Mouse (Mus musculus): Measurements from ENCODE around the gene Slc9a8. TPM values are rescaled to one million over a fixed set of nuclear protein-coding genes. Genes with fewer than 3 reads are reported as not detected.

The Slc9a8 gene
- polyA plus RNA-seq, 1 experiment = 19.0 TPM

DNA sequence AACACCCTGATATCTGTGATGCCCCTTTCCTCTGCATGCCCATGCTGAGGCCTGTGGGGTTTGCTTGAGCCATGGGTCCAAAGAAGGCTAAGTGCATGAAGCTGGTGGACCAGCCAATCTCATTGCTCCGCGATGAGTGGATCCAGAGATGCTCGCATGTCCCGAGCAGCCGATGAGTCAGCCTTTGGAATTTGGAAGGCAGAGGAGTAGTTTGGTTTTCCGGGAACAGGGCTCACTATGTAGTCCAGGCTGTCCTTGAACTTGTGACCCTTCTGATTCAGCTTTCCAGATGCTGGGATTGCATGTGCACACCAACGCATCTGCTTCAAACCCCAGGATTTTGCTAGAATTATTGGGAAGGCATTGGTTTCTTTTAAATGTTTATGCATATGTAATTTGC, 21.9 kb upstream of the Slc9a8 start:
- TF ChIP-seq CTCF (IDR thresholded peaks at IDR 0.05; ENCODE audit: control insufficient read depth, insufficient read depth, insufficient read length) (no peak), CEBPB (IDR thresholded peaks at IDR 0.05; ENCODE audit: low read depth) (no peak), MAX (IDR thresholded peaks at IDR 0.05) (no peak), MYOG (IDR thresholded peaks at IDR 0.05; ENCODE audit: control insufficient read depth, extremely low read depth, insufficient read length) (no peak), MYOD1 (IDR thresholded peaks at IDR 0.05; ENCODE audit: control insufficient read depth, insufficient read length, low read depth) (no peak), FOSL1 (IDR thresholded peaks at IDR 0.05; ENCODE audit: insufficient read depth, low read length, poor library complexity, severe bottlenecking) (no peak), USF1 (IDR thresholded peaks at IDR 0.05; ENCODE audit: low read depth) (no peak)
- Histone ChIP-seq H3K36me3 (ENCODE audit: control insufficient read depth, insufficient read depth) (no peaks in the 10 kb centered on the region), H3K79me2 (ENCODE audit: control insufficient read depth, insufficient read depth) (no peaks in the 10 kb centered on the region), H3K4me3 (ENCODE audit: insufficient read depth, poor library complexity, severe bottlenecking) (no peak overlapping the region), H3K27me3 (ENCODE audit: control insufficient read depth, insufficient read depth, insufficient read length) (no peaks in the 10 kb centered on the region), H3ac (ENCODE audit: control insufficient read depth, insufficient read length, low read depth) (no peak overlapping the region), H3K79me3 (ENCODE audit: low read depth) (no peaks in the 10 kb centered on the region)

DNA sequence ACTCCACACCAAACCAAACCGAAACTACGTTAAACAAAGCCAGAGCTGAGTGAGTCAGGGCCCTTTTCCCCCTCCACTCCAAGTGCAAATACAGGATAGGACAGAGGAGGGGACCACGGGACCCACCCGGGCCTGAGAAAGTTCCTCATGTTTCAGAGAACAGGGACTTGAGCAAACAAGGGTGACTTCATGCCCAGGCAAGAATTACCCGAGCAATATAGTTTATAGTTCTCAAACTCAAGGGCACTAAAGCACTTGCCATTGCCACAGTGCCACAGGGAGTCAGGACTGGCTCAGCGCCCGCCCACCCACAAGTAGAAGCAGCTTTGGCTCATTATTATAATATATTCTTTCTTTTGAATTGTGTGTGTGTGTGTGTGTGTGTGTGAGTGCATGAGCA, 18.4 kb upstream of the Slc9a8 start:
- H3ac ChIP-seq (ENCODE audit: control insufficient read depth, insufficient read length, low read depth) = no peak overlapping the region
- no peaks in the 10 kb centered on the region for H3K27me3 ChIP-seq (ENCODE audit: control insufficient read depth, insufficient read depth, insufficient read length)
- no peak for TF ChIP-seq MYOD1 (IDR thresholded peaks at IDR 0.05; ENCODE audit: control insufficient read depth, insufficient read length, low read depth)
- TF ChIP-seq MAX (IDR thresholded peaks at IDR 0.05) = no peak
- no peak for TF ChIP-seq MYOG (IDR thresholded peaks at IDR 0.05; ENCODE audit: control insufficient read depth, extremely low read depth, insufficient read length)
- TF ChIP-seq CTCF (IDR thresholded peaks at IDR 0.05; ENCODE audit: control insufficient read depth, insufficient read depth, insufficient read length) = no peak
- no peak for TF ChIP-seq USF1 (IDR thresholded peaks at IDR 0.05; ENCODE audit: low read depth)
- no peak for TF ChIP-seq CEBPB (IDR thresholded peaks at IDR 0.05; ENCODE audit: low read depth)
- TF ChIP-seq FOSL1 (IDR thresholded peaks at IDR 0.05; ENCODE audit: insufficient read depth, low read length, poor library complexity, severe bottlenecking) = no peak
- H3K36me3 ChIP-seq (ENCODE audit: control insufficient read depth, insufficient read depth) = no peaks in the 10 kb centered on the region
- no peak overlapping the region for H3K4me3 ChIP-seq (ENCODE audit: insufficient read depth, poor library complexity, severe bottlenecking)
- H3K79me2 ChIP-seq (ENCODE audit: control insufficient read depth, insufficient read depth) = no peaks in the 10 kb centered on the region
- no peaks in the 10 kb centered on the region for H3K79me3 ChIP-seq (ENCODE audit: low read depth)

DNA sequence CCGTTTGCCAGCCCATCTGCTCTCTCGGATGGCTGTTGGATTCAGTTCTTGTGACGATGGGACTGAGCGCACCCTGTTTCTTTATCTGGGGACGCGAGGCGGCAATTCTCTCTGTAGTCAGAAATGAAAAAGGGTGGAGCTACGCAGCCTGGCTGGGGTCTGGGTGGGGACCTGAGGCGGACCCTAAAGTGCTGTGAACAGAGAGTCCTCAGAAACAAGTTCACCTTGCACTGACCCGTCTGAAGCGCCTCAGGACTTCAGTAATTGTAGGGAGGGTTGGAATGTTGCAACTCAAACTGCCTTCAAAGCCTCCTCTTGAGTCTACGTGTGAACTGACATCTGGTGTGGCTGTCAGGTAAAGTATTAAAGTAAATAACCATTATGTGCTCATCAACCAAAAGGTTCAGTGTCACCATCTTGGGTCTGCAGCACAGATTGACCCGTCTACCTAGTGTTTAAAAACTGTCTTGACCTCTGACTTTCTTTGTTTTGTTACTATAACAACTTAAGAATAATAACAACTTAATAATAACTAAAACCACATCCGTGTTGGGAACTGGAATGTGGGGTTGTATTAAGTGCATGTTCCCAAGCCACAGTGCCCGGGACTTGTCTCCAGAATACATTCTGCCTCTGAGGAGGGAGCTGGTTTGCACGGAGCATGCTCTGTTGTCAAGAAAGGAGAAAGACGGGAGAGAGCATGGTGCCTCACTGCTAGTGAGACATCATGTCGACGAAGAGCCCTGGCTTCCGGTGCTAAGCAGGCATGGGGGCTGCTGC, 16.2 kb upstream of the Slc9a8 start:
- no peaks in the 10 kb centered on the region for H3K79me3 ChIP-seq (ENCODE audit: low read depth)
- no peaks in the 10 kb centered on the region for H3K79me2 ChIP-seq (ENCODE audit: control insufficient read depth, insufficient read depth)
- no peak overlapping the region for H3K4me3 ChIP-seq (ENCODE audit: insufficient read depth, poor library complexity, severe bottlenecking)
- H3K36me3 ChIP-seq (ENCODE audit: control insufficient read depth, insufficient read depth) = no peaks in the 10 kb centered on the region
- H3ac ChIP-seq (ENCODE audit: control insufficient read depth, insufficient read length, low read depth) = no peak overlapping the region
- H3K27me3 ChIP-seq (ENCODE audit: control insufficient read depth, insufficient read depth, insufficient read length) = no peaks in the 10 kb centered on the region
- no peak for TF ChIP-seq MYOG (IDR thresholded peaks at IDR 0.05; ENCODE audit: control insufficient read depth, extremely low read depth, insufficient read length)
- TF ChIP-seq CTCF (IDR thresholded peaks at IDR 0.05; ENCODE audit: control insufficient read depth, insufficient read depth, insufficient read length) = no peak
- no peak for TF ChIP-seq FOSL1 (IDR thresholded peaks at IDR 0.05; ENCODE audit: insufficient read depth, low read length, poor library complexity, severe bottlenecking)
- TF ChIP-seq USF1 (IDR thresholded peaks at IDR 0.05; ENCODE audit: low read depth) = no peak
- no peak for TF ChIP-seq MYOD1 (IDR thresholded peaks at IDR 0.05; ENCODE audit: control insufficient read depth, insufficient read length, low read depth)
- TF ChIP-seq CEBPB (IDR thresholded peaks at IDR 0.05; ENCODE audit: low read depth) = no peak
- TF ChIP-seq MAX (IDR thresholded peaks at IDR 0.05) = no peak

DNA sequence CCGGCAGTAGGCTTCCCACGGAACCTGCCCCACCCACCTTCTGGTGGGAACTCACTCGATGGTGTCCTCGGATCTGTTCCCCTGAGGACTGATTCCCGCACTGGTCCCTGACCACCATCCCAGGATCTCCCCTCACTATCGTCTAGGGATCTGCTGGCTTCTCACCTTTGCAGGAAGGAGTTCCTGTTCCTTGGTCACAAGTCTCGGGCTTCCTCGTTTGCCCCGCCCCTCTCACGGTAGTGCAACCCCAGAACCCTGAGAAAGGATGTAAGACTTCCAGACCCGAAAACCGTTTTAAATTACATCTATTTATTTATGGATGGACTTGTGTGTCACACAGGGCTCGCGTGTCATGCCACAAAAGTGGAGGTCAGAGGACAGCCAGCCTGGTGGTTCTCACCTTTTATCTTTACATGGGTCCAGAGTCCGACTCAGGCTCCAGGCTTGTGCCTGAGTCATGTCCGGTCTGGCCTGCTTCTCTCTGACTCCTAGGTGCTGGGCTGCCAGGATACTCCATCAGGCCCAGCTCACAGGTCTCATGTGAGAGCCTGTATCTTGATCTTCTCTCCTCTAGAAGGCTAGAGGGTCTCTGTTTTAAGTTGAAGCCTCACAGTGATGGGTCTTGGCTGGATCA, 14.1 kb upstream of the Slc9a8 start:
- no peaks in the 10 kb centered on the region for H3K36me3 ChIP-seq (ENCODE audit: control insufficient read depth, insufficient read depth)
- no peaks in the 10 kb centered on the region for H3K27me3 ChIP-seq (ENCODE audit: control insufficient read depth, insufficient read depth, insufficient read length)
- no peaks in the 10 kb centered on the region for H3K79me2 ChIP-seq (ENCODE audit: control insufficient read depth, insufficient read depth)
- no peak overlapping the region for H3K4me3 ChIP-seq (ENCODE audit: insufficient read depth, poor library complexity, severe bottlenecking)
- H3K79me3 ChIP-seq (ENCODE audit: low read depth) = no peaks in the 10 kb centered on the region
- no peak overlapping the region for H3ac ChIP-seq (ENCODE audit: control insufficient read depth, insufficient read length, low read depth)
- TF ChIP-seq USF1 (IDR thresholded peaks at IDR 0.05; ENCODE audit: low read depth) = no peak
- no peak for TF ChIP-seq MAX (IDR thresholded peaks at IDR 0.05)
- no peak for TF ChIP-seq CEBPB (IDR thresholded peaks at IDR 0.05; ENCODE audit: low read depth)
- no peak for TF ChIP-seq MYOG (IDR thresholded peaks at IDR 0.05; ENCODE audit: control insufficient read depth, extremely low read depth, insufficient read length)
- no peak for TF ChIP-seq FOSL1 (IDR thresholded peaks at IDR 0.05; ENCODE audit: insufficient read depth, low read length, poor library complexity, severe bottlenecking)
- no peak for TF ChIP-seq MYOD1 (IDR thresholded peaks at IDR 0.05; ENCODE audit: control insufficient read depth, insufficient read length, low read depth)
- no peak for TF ChIP-seq CTCF (IDR thresholded peaks at IDR 0.05; ENCODE audit: control insufficient read depth, insufficient read depth, insufficient read length)

DNA sequence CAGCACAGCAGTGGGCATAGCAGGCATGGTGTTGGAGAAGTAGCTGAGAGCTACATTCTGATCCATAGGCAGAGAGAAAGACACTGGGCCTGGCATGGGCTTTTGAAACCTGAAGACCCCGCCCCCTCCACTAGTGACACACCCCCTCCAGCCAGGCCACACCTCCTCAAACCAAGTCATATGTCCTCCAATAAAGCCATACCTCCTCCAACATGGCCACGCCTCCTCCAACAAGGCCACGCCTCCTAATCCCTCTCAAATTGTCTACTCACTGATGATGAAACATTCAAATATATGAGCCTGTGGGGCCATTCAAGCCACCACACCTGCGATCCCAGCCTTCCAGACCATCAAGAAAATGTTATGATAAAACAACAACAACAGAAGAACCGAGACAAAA, 7.1 kb upstream of the Slc9a8 start:
- Histone ChIP-seq H3K27me3 (ENCODE audit: control insufficient read depth, insufficient read depth, insufficient read length) (no peaks in the 10 kb centered on the region), H3K79me2 (ENCODE audit: control insufficient read depth, insufficient read depth) (no peaks in the 10 kb centered on the region), H3K36me3 (ENCODE audit: control insufficient read depth, insufficient read depth) (no peaks in the 10 kb centered on the region), H3K79me3 (ENCODE audit: low read depth) (no peaks in the 10 kb centered on the region), H3ac (ENCODE audit: control insufficient read depth, insufficient read length, low read depth) (no peak overlapping the region), H3K4me3 (ENCODE audit: insufficient read depth, poor library complexity, severe bottlenecking) (no peak overlapping the region)
- TF ChIP-seq USF1 (IDR thresholded peaks at IDR 0.05; ENCODE audit: low read depth) = no peak
- TF ChIP-seq MYOD1 (IDR thresholded peaks at IDR 0.05; ENCODE audit: control insufficient read depth, insufficient read length, low read depth) = no peak
- no peak for TF ChIP-seq CTCF (IDR thresholded peaks at IDR 0.05; ENCODE audit: control insufficient read depth, insufficient read depth, insufficient read length)
- no peak for TF ChIP-seq CEBPB (IDR thresholded peaks at IDR 0.05; ENCODE audit: low read depth)
- no peak for TF ChIP-seq MYOG (IDR thresholded peaks at IDR 0.05; ENCODE audit: control insufficient read depth, extremely low read depth, insufficient read length)
- no peak for TF ChIP-seq MAX (IDR thresholded peaks at IDR 0.05)
- no peak for TF ChIP-seq FOSL1 (IDR thresholded peaks at IDR 0.05; ENCODE audit: insufficient read depth, low read length, poor library complexity, severe bottlenecking)
